Mouse (Mus musculus): ENCODE measurements around the gene Gosr2.

Gosr2 gene

GRCm38 (mm10) chr11:103691036-103691435, 6.7 kb downstream of the Gosr2 start:
- DNase-seq (ENCODE audit: low spot score in 2 of 2), result no peak

DNA sequence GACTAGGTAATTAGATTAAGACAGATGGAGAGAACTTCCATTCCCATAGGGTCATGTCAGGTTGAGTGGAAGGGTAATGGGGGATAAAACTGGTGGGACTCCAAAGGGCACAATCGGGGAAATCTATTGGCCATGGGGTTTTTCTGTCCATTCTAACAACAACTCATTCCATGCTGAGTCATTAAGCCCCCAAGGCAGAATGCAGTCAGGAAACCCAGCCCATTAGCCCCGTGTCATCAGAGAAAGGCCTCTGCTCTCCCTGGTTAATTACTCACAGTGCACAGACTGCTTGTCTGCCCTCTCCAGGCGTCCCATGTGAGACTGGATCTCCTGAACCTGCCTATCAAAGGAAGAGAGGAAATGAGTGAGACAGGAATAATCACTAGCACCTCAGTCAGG, 8.7 kb downstream of the Gosr2 start:
- DNase-seq (ENCODE audit: low spot score in 2 of 2), result no peak

GRCm38 (mm10) chr11:103688271-103688979, 9.3 kb downstream of the Gosr2 start:
- DNase-seq (ENCODE audit: low spot score in 2 of 2), result no peak

GRCm38 (mm10) chr11:103686706-103687105, 11.0 kb downstream of the Gosr2 start:
- DNase-seq (ENCODE audit: low spot score in 2 of 2), result no peak

DNA sequence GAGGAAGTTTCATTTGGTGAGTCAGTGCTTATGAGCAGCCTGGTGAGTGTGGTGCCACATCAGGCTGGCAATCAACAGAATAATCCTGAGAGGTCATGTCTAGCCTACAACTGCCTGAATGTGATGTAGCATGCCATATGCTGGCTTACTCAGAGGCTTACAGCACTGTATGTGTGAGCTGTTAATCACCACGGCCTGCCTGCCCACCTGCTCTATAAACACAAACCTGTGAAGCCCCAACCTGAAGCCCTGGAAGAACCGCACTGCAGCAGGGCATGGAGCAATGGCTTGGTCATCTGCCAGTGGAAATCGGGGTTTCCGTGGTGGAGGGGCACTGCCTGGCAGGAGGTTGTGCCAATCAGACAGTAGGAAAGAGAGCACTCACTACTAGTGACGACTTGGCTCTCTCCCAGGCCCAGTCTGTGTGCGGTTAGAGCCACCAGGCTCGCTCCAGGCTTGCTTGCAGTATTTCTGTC, 12.4 kb downstream of the Gosr2 start:
- peak in 1 of 2 experiments; percentile 20 for DNase-seq (ENCODE audit: low spot score in 2 of 2)

GRCm38 (mm10) chr11:103683667-103684334, 13.9 kb downstream of the Gosr2 start:
- no peak for DNase-seq (ENCODE audit: low spot score in 2 of 2)

- peak in 1 of 2 experiments; percentile 55 for DNase-seq (ENCODE audit: low spot score in 2 of 2)
These were observed 20.7 kb downstream of the Gosr2 start for GRCm38 (mm10) chr11:103677042-103677441.

DNA sequence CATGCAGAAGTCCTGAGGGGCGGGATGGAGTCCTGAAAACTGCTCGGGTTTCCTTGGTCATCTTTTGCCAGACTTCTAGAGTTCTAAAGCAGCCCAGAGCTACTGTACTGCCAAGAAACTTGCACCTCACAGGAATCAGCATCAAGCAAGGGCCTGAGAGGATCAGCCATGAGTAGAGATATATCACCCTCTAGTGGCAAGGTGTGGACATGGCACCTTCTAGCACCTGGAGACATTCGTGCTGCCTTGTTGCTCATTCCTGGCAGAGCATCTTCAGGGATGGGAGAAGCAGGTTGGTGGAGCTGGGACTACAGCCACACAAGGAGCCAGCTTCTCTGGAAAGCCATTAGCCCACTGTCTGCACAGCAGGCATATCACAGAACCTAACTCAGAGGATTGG, 22.1 kb downstream of the Gosr2 start:
- peak; percentile 56 to 78 for DNase-seq (ENCODE audit: low spot score in 2 of 2)

- DNase-seq (ENCODE audit: low spot score in 2 of 2), result no peak
These were observed 30.7 kb downstream of the Gosr2 start for GRCm38 (mm10) chr11:103666907-103667426.

- DNase-seq (ENCODE audit: low spot score in 2 of 2), result peak; percentile 37 to 86
These were observed 31.4 kb downstream of the Gosr2 start for GRCm38 (mm10) chr11:103666181-103666906.

- no peak for DNase-seq (ENCODE audit: low spot score in 2 of 2)
These were observed 32.0 kb downstream of the Gosr2 start for GRCm38 (mm10) chr11:103665695-103666094.

- no peak for DNase-seq (ENCODE audit: low spot score in 2 of 2)
These were observed 34.6 kb downstream of the Gosr2 start for GRCm38 (mm10) chr11:103663119-103663518.

GRCm38 (mm10) chr11:103662546-103662945, 35.2 kb downstream of the Gosr2 start:
- no peak for DNase-seq (ENCODE audit: low spot score in 2 of 2)

DNA sequence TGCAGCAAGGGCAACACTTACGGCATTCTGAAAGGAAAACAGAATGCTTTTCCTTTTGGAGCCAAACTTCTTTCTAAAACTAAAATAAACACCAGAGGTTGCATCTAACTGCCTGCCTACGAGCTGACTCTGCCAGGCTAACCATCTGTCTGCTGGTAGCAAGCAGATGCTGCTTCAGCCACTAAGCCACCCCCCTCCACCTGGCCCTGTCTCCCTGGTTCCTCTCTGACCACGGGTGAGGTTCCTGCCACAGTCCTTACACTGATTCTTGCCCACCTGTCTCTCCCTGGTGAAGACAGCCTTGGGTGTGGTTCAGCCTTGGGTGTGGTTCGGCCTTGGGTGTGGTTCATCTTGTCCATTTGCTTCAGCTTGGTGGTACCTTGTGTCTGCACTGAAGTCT, 35.8 kb downstream of the Gosr2 start:
- peak in 1 of 2 experiments; percentile 37 for DNase-seq (ENCODE audit: low spot score in 2 of 2)

DNA sequence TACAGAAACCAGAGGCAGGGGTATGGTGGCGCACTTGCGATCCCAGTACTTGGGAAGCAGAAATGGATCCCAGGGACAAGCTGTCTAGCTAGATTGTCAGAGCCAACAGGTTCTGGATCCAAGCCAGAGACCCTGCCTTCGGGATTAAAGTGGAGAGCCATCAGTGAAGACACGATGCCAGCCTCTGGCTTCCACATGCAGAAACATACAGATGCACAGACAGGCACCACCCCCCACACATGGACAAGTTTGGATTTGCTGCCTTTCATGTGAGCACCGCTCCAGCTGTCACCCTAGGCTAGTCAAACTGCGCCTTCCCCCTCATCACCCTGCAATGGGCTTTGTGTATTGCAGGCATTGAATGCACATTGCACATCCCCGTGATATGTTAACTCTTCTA, 39.5 kb downstream of the Gosr2 start:
- DNase-seq (ENCODE audit: low spot score in 2 of 2), result peak in 1 of 2 experiments; percentile 59

DNA sequence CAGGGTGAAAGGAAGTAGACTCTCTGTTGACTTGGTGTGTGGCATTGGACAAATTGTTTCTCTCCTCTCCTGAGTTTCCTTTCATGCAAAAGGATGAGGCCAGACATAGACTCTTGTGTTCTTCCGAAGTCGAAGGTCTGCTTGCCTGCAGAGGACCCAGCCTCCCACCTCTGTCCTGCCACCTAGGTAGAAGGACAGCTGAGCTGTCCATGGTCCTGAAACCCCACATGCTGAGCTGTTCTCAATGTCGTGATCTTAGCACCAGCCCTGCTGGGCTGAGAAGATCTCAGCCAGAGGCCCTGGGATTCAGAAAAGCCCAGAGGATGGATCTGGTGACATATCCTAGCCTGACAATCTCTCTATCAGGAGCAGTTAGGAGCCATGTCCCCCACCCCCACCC, 41.2 kb downstream of the Gosr2 start:
- DNase-seq (ENCODE audit: low spot score in 2 of 2), result no peak

- no peak for DNase-seq (ENCODE audit: low spot score in 2 of 2)
These were observed 44.2 kb downstream of the Gosr2 start for GRCm38 (mm10) chr11:103653359-103653965.

- no peak for DNase-seq (ENCODE audit: low spot score in 2 of 2)
These were observed 46.3 kb downstream of the Gosr2 start for GRCm38 (mm10) chr11:103651426-103651825.

- peak in 1 of 2 experiments; percentile 16 for DNase-seq (ENCODE audit: low spot score in 2 of 2)
These were observed 47.7 kb downstream of the Gosr2 start for GRCm38 (mm10) chr11:103649983-103650493.

GRCm38 (mm10) chr11:103649301-103649982, 48.3 kb downstream of the Gosr2 start, which contains the start of gene Rprml:
Gene Rprml, plus strand, starts transcription at chr11:103649570.
- no peak for DNase-seq (ENCODE audit: low spot score in 2 of 2)

DNA sequence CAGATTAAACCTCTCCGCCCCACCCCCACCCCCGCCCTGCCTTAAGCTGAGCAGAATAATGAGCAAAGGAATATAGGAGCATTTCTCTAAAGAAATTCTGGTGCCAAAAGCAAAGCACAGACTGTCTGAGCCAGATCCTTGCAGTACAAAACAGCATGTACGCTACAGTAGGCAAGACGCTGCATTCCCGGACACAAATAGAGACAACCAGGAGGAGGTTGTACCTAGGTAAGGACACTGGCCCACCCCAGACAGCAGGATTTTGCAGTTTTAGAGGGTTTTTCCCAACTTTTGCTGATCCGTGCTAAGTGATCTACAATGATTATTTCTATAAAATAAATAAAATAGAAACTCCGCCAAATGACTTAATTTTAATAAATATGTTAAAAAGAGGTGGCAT, 49.0 kb downstream of the Gosr2 start:
- no peak for DNase-seq (ENCODE audit: low spot score in 2 of 2)

Data from cerebellum, postnatal 4 days (tissue).